Mouse (Mus musculus): ENCODE measurements around the gene Prdx6b.

GRCm38 (mm10) chr2:80247868-80248267 lies 44.4 kb upstream of the Prdx6b start:
- TF ChIP-seq CTCF (IDR thresholded peaks at IDR 0.05; ENCODE audit: low read depth), result no peak
- no peak for TF ChIP-seq EP300 (optimal IDR thresholded peaks at IDR 0.05)

Measured in stomach, postnatal 0 days (tissue).